Mouse (Mus musculus): ENCODE data around the gene Hpd.

GRCm38 (mm10) chr5:123125105-123125504, 57.4 kb downstream of the Hpd start:
- no peak for TF ChIP-seq CTCF (IDR thresholded peaks at IDR 0.05)
- no peak for TF ChIP-seq POLR2A (IDR thresholded peaks at IDR 0.05; ENCODE audit: insufficient read depth, low read depth, low read length)
